Mouse (Mus musculus) activated CD4-positive, CD25-positive, alpha-beta regulatory T cell, adult 4 months (primary cell): ENCODE results near the gene Gm12166. TPM values are rescaled to one million over a fixed set of nuclear protein-coding genes. Genes with fewer than 3 reads are reported as not detected.
A peak's percentile ranks its signal among the peaks of the same experiment; 100 is the strongest.
"Not testable (repeated sequence)": the region's sequence is repeated elsewhere in the genome, so short reads cannot be mapped to it uniquely, and the experiment has no call there.

Experiments
- ATAC-seq: one replicate; pipeline ENCODE4 v1.8.0; 2017
- polyA plus RNA-seq, 2 experiments: library from polyadenylated mRNA; unstranded; fragments of 100-300 nt; shearing (Covaris generic); gene quantifications; one replicate each; pipeline ENCODE4 v1.2.1; 2017

Gm12166 gene
- 10 to 100 TPM; 19.9 to 53.2 TPM for polyA plus RNA-seq

DNA sequence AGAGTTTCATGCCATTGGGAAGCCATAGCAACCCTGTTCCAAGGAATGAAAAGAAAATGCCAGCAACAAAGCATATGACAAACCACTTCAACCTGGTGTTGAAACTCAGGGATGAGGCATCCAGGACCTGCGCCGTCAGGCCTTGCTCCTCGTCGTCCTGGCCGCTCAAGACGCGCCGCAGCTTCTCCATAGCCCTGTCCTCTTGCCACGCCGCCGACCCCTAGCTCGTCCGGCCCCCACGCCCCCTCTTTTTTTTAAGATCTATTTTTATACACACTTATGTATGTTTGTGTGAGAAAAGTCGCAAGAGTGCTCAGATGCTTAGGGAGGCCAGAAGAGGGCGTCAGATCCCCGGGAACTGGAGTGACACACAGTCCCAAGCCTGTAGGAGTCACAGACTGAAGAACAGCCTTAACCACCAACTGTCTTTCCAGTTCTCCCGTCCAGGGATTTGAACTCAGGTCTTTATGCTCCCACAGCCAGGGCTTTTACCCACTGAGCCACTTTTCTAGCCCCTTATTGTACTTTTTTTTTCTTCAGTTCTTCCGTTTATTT lies at the start of gene Gm12166:
Gene Gm12166, minus strand, starts transcription at position 217 of the 555 bp plus-strand sequence.
- not testable (repeated sequence) for ATAC-seq

DNA sequence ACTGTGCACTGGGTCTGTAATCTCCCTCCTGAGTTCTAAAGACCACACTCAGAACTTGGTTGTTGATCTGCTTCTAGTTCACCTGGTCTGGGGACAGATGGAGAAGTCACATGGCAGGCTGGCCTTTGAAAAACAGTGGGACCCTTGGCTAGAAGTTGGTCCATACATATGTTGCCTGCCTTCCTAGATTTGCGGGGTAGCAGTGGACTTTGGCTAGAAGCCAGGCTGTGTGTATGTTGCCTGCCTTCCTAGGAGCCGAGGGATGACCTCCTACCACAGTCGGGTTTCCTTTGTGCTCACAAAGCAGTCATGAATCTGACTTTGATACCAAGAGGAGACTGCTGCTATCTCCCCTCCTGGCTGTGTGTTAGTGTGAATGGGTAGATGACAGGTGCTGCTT lies 44.9 kb upstream of the Gm12166 start:
- no peak for ATAC-seq

DNA sequence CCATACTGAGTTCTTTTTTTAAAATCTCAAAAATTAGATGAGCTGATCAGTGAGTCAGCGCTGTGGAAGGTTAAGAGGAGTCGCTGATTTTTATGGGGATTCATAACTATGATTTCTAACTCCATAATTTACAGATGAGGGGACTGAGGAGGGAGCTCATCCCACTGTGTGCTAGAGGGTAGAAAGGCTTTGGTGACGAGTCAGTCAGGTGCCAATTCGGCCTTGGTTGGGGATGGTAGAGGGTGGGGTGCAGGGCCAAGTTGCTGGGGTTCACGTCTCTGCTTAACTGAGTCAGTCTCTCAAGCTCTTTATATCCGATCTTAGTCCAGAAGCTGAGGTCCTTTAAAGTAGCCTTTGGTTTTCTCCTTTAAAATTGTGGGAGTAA lies 44.1 kb upstream of the Gm12166 start:
- ATAC-seq = no peak

DNA sequence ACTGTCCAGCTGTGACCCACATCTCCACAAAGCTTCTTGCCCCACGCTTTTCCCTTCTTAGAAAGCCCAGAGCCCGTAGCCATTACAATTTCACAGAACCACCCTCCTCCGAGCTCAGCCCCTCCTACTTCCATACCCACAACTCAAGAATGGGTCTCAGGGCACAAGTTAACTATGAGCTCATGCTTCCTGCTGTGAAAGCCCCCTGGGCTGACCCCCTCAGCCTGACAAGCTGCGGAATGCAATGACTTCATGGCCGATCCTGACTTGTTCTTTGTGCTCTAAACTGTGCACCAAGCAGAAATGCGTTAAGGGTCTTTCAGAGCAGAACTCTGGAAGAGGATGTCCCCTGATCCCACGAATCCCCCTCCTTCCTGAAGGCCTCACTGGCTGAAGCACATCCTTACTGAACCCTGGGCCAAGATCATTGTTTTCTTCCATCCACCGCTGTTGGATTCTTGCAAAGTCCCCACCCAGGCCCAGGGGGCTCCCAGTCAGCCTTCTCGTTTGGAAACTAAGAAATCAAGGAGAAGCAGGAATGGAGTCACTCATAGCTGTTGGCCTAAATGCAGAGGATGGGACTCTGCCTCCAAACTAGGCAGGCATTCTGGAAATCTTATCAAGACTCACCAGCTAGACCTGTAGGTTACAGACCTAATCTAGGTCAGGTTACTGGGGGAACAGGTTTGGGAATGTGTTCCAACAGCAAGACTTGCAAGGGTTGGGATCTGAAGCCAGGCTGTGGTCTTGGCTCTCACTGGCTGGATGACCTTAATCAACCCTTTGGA lies 43.5 kb upstream of the Gm12166 start:
- no peak for ATAC-seq

DNA sequence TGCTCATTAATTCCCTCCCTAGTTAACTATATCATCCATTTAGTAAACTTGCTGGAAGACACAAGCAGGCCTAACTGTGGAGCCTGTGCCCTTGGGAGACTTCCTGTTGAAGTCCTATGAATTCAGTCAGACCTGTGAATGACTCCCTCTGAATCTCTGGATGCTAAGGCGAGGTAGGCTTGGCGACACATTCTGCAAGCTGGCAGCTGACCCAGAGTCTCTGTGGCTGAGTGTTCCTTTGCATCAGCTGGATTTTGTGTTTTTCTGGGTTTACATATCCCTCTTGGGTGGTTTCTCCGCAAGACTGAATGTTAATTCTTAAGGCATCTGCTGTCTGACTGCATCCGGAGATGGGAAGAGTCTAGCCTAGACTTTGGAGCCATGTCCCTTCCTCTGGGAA lies 40.0 kb upstream of the Gm12166 start:
- no peak for ATAC-seq

DNA sequence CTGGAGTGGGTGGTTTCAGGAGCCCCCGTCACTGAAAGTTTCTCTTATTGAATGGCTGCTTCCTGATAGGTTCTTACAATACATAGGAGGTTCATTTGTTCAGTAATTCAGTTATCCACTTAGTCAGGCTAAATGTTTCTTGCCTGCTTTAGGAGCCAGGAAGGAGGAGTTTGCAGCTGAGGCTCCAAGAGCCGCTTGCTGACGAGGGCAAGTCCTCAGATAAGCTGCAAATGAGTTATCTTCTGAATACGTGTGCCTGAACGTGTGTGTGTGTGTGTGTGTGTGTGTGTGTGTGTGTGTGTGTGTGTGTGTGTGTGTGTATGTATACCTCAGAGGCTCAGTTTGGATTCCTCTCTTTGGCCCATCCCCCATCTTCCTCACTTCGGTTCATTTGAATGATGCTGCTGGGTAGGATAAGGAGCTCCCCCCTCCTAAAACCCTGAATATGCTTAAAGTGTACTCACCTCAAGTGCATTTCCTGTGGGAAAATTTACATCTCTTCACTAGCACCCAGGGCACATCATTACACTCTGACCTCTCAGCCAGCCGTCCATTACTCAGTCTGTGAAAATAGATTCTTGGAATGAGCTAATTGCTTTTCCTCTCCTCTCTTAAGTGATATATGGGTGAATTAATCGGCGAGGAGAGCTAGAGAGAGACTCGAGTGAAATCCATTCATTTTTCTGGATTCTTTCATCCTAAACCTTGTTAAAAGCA lies 39.0 kb upstream of the Gm12166 start:
- peak; percentile 4 for ATAC-seq

DNA sequence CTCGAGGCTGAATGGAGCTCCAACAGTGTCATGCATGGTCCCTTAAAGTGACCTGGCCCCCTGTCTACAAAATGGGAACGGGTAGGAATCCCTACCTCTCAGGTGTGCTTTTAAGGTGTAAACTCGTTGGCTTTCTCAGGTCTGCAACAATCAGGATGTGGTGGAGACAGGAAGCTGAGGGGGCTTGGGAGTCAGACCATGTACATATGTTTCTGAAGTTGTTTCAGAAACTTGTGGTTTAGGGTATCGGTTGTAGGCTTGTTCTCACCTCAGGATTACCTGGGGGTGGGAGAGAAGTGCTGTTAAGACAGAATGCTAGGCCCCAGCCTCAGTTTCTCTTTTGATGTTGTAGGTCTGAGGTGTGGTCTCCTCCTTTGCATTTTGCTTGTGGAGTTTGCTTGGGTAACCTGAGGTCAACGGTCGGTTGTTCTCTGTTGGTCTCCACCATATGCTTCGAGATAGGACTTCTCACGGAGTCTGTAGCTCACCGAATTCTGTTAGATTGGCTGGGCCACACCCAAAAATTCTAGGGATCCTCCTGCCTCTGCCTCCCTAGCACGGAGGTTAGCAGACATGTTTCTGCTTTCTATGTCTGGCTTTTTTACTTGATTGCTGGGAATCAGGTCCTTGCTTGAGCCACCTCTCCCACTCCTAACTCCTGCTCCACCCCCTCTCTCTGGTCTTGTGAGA lies 38.1 kb upstream of the Gm12166 start:
- peak; percentile 38 for ATAC-seq

DNA sequence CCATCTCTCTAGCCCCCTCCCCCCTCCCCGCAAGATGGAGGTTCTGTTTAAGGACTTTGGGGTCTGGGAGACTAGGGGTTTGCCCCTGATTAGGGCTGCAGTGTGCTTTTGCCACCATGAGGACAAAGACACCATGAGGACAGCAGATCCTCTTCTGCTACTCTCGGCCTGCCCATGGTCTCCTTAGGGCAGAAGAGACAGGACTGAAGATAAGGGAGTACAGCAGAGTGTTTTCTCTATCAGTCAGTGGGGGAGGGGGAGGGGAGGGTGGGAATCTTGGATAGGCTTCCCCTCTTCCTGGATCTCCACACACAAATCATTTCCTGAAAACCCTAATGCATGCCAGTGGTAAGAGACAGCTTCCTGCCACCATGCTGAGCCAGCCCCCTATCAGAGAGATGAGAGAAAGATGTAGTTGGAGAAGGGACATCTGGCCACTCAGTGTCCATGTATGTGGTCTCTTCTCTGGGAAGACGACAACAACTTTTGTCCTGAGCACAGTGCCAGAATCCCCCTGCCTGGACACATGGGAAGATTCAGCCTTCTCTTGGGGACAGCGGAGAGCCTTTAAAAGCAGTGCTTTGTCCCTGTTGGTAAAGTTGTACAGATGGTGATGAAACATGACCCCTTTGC lies 37.1 kb upstream of the Gm12166 start:
- no peak for ATAC-seq

DNA sequence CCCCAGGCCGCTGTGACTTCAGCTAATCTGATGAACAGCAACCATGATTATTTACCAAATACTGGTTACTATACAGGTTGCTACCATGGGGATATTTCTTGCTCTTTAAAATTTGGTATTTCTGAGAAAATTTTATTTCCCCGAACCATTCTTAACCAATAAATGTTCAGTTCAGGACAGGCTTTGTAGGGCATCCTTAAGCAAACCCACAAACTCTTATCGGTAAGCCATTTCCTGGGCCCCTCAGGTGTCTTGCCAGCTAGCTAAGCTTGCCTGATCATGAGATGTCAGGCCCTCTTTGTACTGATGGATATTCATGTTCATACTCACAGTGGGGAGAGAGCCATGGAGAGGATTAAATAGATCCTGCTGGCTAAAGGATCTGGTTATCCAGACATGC lies 34.3 kb upstream of the Gm12166 start:
- ATAC-seq = peak; percentile 62

DNA sequence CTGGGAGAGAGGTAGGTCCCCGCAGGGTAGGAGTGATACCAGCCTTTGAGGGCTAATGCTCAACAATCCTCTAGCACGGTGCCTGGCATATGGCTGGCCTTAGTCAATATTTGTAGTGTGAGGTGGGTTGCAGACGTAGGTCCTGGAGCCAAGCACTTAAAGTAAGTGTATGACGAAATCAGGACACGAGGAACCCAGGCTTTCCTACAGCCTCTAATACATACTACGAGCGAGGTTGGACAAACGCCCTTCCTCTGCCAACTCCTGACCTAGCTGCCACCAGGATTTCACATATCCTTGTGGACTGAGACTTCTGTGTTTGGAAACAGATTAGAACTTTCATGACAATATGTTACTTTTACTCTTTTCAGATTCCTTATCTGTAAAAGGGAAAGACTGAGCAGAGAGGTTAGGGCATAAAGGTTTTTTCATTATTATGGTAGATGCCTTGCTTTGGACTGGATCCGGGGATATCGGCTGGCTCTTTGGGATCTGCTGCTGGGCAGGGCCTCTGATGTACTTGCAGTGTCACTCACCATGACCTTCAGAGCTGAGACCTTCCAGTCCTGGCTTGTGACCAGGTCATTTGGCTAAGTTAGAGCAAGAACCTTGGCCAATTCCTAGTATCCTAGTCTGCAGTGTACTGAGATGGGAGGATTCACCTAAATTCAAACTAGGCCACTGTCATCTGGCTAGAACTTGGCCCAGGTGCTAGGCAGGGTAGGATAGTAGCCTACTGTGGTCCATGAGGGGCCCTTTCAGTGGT lies 33.5 kb upstream of the Gm12166 start:
- no peak for ATAC-seq

DNA sequence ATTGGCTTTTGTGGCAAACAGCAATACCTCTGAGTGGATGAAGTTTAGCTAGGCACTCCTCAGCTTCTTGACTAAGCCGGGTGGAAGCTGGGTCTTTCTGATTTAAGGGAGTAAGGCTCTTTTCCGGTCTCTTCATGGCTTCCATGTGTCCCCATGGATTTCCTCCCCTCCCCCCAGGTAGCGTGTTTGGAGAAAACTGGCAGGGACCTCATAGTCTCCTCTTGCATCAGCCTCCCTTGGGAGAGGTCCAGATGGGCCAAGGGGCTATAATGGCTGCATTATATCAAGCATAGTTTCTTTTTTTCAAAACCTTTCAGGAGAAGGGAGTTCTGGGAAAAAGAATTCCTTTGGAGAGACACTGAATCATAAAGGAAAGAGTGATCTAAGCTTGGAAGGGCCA lies 32.4 kb upstream of the Gm12166 start:
- no peak for ATAC-seq

DNA sequence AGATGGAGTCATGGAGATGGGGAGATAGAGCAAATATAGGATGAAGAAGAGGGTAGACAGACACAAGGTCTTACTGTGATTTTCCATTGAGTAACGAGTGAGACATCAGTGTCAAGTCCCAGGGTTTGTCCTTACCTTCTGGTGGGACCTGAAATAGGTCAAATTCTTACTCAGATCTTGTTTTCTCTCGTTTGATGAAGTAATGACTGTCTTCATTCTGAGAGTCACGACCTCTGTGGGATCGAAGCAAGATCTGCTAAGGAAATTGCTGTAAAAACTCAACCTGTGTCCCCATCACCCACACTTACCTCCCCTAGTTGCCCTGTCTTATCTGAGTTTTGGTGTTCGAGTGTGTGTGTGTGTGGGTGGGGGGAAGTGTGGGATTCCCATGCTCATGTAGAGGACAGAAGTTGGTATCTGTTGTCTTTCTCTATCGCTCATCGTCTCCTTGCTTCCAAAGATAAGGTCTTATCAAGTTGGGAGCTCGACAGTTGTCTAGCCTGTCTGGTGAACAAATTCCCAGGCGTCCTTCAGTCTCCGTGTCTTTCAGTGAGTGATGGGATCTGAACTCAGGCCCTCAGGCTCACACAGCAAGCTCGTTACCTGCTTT lies 31.8 kb upstream of the Gm12166 start:
- ATAC-seq = no peak

DNA sequence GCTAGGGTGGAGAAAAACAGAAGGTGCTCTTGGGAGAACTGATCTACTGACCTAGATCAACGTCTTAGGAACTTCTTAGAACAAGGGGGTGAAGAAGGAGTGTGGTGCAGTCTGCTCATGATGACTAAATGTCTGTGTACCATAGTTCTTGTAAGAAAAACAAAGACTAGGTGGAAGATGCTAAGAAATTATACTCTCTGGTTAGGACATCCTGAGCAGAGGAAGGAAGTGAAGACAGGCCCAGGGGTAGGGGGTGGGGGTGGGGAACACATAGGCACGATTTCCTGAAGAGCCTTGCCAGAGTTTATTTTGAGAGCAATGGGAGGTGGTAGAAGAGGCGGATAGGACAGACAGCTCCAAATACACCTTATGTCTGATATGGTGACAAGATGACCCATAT lies 31.3 kb upstream of the Gm12166 start:
- ATAC-seq = peak; percentile 32

DNA sequence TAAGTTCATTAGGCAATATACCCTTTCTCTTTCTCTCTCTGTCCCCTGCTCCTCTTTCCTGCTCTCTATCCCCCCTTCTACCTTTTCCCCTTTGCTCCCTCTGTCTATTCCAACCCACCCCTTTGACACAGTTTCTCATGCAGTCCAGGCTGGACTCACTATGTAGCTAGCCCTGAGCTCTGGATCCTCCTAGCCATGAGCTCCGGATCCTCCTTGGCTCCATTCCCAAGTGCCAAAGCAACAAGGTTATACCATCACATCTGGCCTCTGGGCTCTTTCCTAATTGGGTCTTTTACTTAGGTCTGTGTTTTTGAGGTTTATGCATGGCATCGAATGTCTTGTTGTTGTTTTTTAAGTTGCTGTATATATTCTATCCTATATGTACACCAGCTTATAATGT lies 29.0 kb upstream of the Gm12166 start:
- ATAC-seq = no peak

DNA sequence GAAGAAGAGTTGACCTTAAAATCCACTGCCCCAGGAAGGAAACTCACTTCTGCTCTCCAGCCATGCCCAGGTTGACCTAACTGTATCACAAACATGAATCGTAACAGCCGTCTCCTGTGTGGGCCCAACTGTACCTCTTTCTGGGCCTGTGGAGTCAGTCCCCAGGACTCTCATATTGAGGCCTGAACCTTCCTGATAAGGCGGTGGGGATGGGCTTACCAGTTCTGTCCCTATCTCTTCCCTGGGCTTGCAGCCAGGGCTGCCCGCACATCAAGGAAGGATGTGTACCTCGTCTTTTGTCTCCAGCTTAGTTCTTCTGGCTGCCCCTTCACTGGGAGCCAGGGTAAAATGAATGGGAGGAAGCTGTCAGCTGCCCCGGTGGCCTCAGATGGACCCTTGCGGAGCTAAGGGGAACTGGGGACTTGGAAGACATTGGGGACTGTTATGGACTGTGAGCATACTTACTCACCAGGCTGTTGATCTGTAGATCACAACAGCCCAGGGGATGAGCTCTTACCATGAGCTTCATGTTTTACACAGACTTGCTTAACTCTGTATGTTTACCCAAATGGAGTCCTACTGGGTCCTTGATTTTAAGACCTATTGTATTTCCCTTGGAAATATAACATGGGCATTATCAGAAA lies 25.7 kb upstream of the Gm12166 start:
- ATAC-seq = no peak

DNA sequence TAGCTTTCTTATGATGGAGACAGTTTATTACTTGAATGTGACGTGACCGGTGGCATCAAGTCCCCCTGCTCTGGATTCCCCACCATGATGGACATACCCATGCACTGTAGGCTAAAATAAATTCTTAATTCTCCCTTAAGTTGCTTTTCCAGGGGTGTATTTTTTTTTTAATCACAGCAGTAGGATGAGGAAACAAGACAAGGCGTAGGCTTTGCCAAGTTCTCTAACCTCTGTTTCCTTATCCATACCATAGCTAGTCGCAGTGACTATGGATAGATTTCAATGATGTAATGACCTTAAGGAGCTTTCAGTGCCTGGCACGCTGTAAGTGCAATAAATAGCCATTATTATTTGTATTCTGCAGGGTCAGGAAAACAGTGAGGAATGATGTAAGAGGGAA lies 25.2 kb upstream of the Gm12166 start:
- ATAC-seq = no peak

DNA sequence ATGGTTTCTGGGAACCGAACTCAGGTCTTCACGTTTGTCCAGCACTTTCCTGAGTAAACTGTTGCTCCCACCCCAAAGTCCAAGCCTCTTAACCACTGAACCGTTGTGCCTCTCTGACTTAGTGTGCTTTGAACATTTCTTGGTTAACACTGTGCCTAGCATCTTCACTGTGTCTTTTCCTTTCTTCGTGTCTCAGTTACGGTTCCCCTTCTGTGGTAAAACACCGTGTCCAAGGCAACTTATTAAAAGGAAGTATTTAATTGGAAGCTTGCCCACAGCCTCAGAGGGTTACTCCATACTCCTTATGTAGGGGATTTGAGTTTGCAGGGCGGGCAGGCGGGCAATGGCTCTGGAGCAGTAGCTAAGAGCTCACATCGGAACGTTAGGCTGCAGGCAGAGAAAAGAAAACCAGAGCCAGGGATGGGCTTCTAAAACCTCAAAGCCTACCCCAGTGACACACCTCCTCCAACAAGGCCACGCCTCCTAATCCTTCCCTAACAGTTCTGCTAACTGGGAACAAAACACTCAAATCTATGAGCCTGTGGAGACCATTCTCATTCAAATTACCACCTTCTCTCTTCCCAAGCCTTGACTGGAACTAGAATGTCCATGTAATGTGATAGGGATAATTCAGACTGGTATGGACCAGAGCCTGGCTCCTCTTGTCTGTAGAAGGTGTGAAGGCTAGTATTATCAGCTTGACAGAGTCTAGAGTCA lies 24.5 kb upstream of the Gm12166 start:
- ATAC-seq = no peak

DNA sequence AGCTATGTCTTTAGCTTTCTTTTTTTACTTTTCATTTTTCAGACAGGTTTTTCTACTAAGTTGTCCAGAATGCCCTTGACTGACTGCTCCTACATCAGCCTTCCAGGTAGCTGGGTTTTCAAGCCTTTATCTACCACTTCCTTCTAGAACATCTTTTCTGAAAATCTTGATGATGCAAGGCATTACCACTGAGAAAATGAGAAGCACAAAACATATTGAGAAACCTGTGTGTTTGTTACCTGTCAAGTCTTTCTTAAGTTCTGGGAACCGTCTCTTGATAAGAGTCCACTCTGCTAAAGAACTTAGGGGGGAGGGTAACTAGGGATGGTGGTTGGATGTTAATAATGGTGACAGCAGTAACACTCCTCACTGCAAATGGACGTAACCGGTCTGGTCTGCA lies 23.4 kb upstream of the Gm12166 start:
- peak; percentile 6 for ATAC-seq

DNA sequence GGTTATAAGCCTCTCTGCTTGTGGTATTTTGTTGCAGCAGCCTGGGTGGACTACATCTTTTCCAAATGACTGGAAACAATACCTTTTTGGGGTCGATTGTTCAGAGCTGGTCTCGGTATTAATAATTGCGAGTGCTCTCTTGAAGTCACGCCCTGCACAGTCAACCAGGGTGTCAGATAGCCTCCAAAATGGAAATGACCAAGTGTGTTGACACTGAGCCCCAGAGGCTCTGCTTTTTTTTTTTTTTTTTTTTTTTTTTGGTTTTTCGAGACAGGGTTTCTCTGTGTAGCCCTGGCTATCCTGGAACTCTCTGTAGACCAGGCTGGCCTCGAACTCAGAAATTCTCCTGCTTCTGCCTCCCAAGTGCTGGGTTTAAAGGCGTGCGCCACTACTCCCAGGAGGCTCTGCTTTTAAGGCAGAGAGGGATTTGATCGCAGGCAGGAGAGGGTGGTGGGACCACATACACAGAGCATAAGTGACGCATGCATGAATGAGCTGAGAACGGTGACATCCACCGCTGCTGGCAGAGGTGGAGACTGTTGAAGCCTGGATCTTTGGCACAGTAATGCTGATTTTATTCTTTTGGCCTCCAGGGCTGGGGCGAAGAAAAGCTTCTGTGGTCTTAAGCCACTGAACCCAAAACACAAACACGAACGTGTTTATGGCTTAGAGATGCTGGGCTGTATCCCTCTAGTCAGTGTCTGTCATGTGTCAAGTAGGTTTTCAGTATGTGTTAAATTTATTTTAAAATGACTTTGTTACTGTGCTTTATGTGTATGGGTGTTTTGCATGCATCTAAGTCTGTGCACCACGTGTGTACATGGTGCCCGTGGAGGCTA lies 21.9 kb upstream of the Gm12166 start:
- no peak for ATAC-seq
